Mouse (Mus musculus) embryonic facial prominence, embryonic 11.5 days (tissue): ENCODE measurements around the gene Axin2. TPM values are rescaled to one million over a fixed set of nuclear protein-coding genes. Genes with fewer than 3 reads are reported as not detected.

ENCODE experiments used
- ATAC-seq: fragments of 200-750 bp; cut with Nextera tagmentation; replicated peaks from 2 replicates; pipeline ENCODE4 v1.8.0; 2017; ENCODE audit warnings: low read depth; ENCODE audit not compliant: insufficient number of reproducible peaks, low FRiP score, low TSS enrichment
- DNase-seq: peaks from one replicate; pipeline ENCODE4 v3.0.0-alpha.2; 2015; ENCODE audit warnings: low spot score
- H3K27ac ChIP-seq: fragments of 300-500 bp; sonication (generic); replicated peaks from 2 replicates; pipeline ENCODE4 v1.5.1; 2014; ENCODE audit warnings: mild to moderate bottlenecking, low read depth, low read length, control low read depth
- H3K27me3 ChIP-seq: fragments of 300-500 bp; sonication (generic); 2 replicates; pipeline ENCODE4 v1.6.1; 2014; ENCODE audit warnings: mild to moderate bottlenecking, low read length, moderate library complexity, mixed read lengths; ENCODE audit not compliant: control insufficient read depth, insufficient read depth
- H3K36me3 ChIP-seq: fragments of 300-500 bp; sonication (generic); replicated peaks from 2 replicates; pipeline ENCODE4 v1.6.1; 2014; ENCODE audit warnings: low read depth, mild to moderate bottlenecking, low read length, moderate library complexity, mixed read lengths; ENCODE audit not compliant: control insufficient read depth, insufficient read depth
- H3K4me1 ChIP-seq: fragments of 300-500 bp; sonication (generic); 2 replicates; pipeline ENCODE4 v1.6.1; 2014; ENCODE audit warnings: low read length, mixed read lengths; ENCODE audit not compliant: control insufficient read depth, insufficient read depth
- H3K4me2 ChIP-seq: fragments of 300-500 bp; sonication (generic); 2 replicates; pipeline ENCODE4 v1.6.1; 2014; ENCODE audit warnings: low read depth, mild to moderate bottlenecking, control low read depth, low read length, moderate library complexity
- H3K4me3 ChIP-seq: fragments of 300-500 bp; sonication (generic); 2 replicates; pipeline ENCODE4 v1.5.1; 2014; ENCODE audit warnings: low read depth, low read length, control low read depth
- H3K9ac ChIP-seq: fragments of 300-500 bp; sonication (generic); replicated peaks from 2 replicates; pipeline ENCODE4 v1.6.1; 2014; ENCODE audit warnings: mild to moderate bottlenecking, control low read depth, low read length
- H3K9me3 ChIP-seq: fragments of 300-500 bp; sonication (generic); replicated peaks from 2 replicates; pipeline ENCODE4 v1.6.1; 2016; ENCODE audit warnings: mild to moderate bottlenecking, low read length, inconsistent platforms, mixed read lengths; ENCODE audit not compliant: control insufficient read depth
- WGBS: fragments of 180-500 bp; shearing (Covaris S2); extraction: QIAGEN DNeasy Blood & Tissue Kit; methylation state at CpG from one replicate; pipeline ENCODE4 v1.1.7; 2014; 5-methylcytosine and 5-hydroxymethylcytosine counted together
- polyA plus RNA-seq: library from polyadenylated mRNA; unstranded; fragments of >200 nt; fragmentation: Nextera tagmentation; extraction: Ambion mirVana; gene quantifications from 2 replicates; pipeline ENCODE4 v1.2.1, GENCODE M21; 2014

The Axin2 gene
- polyA plus RNA-seq, 1 experiment from 2014 or later, result 15.9 TPM

- no peak overlapping the region for H3K9ac ChIP-seq
- no peak for DNase-seq
- H3K36me3 ChIP-seq, result no peaks in the 10 kb centered on the region
- no peak overlapping the region for H3K4me2 ChIP-seq
- no peaks in the 10 kb centered on the region for H3K27me3 ChIP-seq
- H3K27ac ChIP-seq, result no peak overlapping the region
- H3K4me1 ChIP-seq, result no peaks in the 10 kb centered on the region
- H3K9me3 ChIP-seq, result 0 out of 2 replicates have a peak, but pooled peaks cover 4% of the 10 kb centered on the region
- WGBS, result 86% methylated on average over 3 of the region's 3 CpGs
- no peak for ATAC-seq
- no peak overlapping the region for H3K4me3 ChIP-seq
These were observed 77.7 kb downstream of the Axin2 start for GRCm38 (mm10) chr11:108997816-108998215.

Other genes with a start within 250 kb of the Axin2 start
- not detected in 2 replicates for gene E030025P04Rik, start 224.0 kb downstream of the Axin2 start, polyA plus RNA-seq